In the genomic region with DNA sequence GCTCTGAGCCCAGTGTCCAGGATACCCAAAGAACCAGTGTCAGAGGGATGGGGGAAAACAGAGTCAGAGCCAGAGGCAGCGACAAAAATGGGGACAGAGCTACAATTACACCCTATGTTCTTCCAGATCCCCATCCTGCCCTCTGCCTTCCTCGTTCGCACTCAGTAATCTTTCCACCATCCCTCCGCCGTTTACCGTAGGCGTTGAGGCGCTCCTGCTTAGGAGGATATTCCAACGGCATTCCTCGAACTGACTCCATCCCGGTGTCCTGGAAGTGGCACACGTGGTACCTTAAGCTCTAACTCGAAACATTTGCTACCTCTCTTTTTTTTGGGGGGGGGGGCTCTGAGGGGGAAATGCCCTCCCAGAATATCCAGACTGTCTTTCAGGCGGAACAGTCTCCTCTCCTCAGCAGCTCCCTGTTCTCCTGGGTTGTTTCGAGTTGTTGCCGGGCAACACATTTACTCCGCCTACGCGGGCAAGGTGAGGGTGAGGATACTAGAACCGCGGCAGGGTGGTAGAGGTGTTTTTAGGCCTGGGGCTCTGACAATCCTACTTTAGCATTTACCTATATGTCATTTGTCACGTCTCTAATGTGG, we compare ENCODE assay signal across 9 mouse cellular contexts. TPM values are rescaled to one million over a fixed set of nuclear protein-coding genes. Genes with fewer than 3 reads are reported as not detected.
A peak's percentile ranks its signal among the peaks of the same experiment; 100 is the strongest.
DNase-seq lines count a peak whose midpoint lies in the region; ATAC-seq and TF ChIP-seq lines count a peak whose summit lies in the region.
"Had no signal": no experiment of that assay in that cellular context is flagged by ENCODE, and none has a peak within 500 bp of the region (broad histone marks: within the 10 kb centered on the region; RNA-seq: fewer than 3 reads in every experiment).

No protein-coding gene starts in this region.

- peak overlapping the region; percentile 63 for H3K9ac ChIP-seq in heart, embryonic 16.5 days (ENCODE audit: low read length)
- peak overlapping the region; percentile 82 for H3K9ac ChIP-seq in hindbrain, embryonic 11.5 days (ENCODE audit: low read depth, low read length)
- peak overlapping the region; percentile 82 for H3K9ac ChIP-seq in midbrain, embryonic 13.5 days (replicated peaks)

- H3K9me3 ChIP-seq in heart, embryonic 16.5 days (replicated peaks; ENCODE audit: control insufficient read depth, low read length), result no peaks in the 10 kb centered on the region
- H3K9me3 ChIP-seq in hindbrain, embryonic 11.5 days (ENCODE audit: control insufficient read depth, low read length), result no peaks in the 10 kb centered on the region
- no peaks in the 10 kb centered on the region for H3K9me3 ChIP-seq in midbrain, embryonic 13.5 days

- intact Hi-C loops in heart, postnatal 36 days (cut with DNase I), result loop anchor here (2.0 kb wide), 1 partner anchor 39 kb away; no protein-coding TSS in a partner anchor

- no peaks in the 10 kb centered on the region for H3K36me3 ChIP-seq in heart, embryonic 16.5 days (ENCODE audit: control insufficient read depth, insufficient read depth)
- no peaks in the 10 kb centered on the region for H3K36me3 ChIP-seq in hindbrain, embryonic 11.5 days (ENCODE audit: control insufficient read depth, insufficient read depth, low read length)
- H3K36me3 ChIP-seq in midbrain, embryonic 13.5 days, result no peaks in the 10 kb centered on the region

- H3K4me1 ChIP-seq in heart, embryonic 16.5 days (ENCODE audit: control insufficient read depth, insufficient read depth, low read length), result peaks cover 4% of the 10 kb centered on the region; the same call in 1 of the 2 replicates
- peaks cover 2% of the 10 kb centered on the region; the same call in 1 of the 2 replicates for H3K4me1 ChIP-seq in bone marrow, adult 2 months (ENCODE audit: control insufficient read depth, insufficient read depth, low read length)
- H3K4me1 ChIP-seq in hindbrain, embryonic 11.5 days (replicated peaks; ENCODE audit: control insufficient read depth, insufficient read depth, low read length), result peaks cover 5% of the 10 kb centered on the region; the same call in 1 of the 2 replicates
- H3K4me1 ChIP-seq in midbrain, embryonic 13.5 days (replicated peaks), result peaks cover 26% of the 10 kb centered on the region

- TF ChIP-seq CTCF in bone marrow, adult 2 months (IDR thresholded peaks at IDR 0.05; ENCODE audit: control insufficient read depth, insufficient read depth, low read length), result no peak

- H3K4me2 ChIP-seq in heart, embryonic 16.5 days (ENCODE audit: low read depth, low read length), result peak overlapping the region; percentile 89
- H3K4me2 ChIP-seq in hindbrain, embryonic 11.5 days (replicated peaks; ENCODE audit: low read depth, low read length), result peak overlapping the region; percentile 89
- peak overlapping the region; percentile 76 for H3K4me2 ChIP-seq in midbrain, embryonic 13.5 days (replicated peaks)

- TF ChIP-seq POLR2A in bone marrow, adult 2 months (IDR thresholded peaks at IDR 0.05; ENCODE audit: borderline replicate concordance, control insufficient read depth, low read depth, low read length), result no peak

- WGBS in heart, embryonic 16.5 days, result 5% methylated on average over 22 of the region's 22 CpGs
- WGBS in bone marrow, adult 2 months, result 14% methylated on average over 22 of the region's 22 CpGs
- WGBS in hindbrain, embryonic 11.5 days, result under 1% methylated on average over 22 of the region's 22 CpGs
- under 1% methylated on average over 22 of the region's 22 CpGs for WGBS in midbrain, embryonic 13.5 days

- peaks cover 16% of the 10 kb centered on the region for H3K27me3 ChIP-seq in heart, embryonic 16.5 days (ENCODE audit: control insufficient read depth, insufficient read depth, low read length)
- peaks cover 4% of the 10 kb centered on the region; the same call in 1 of the 2 replicates for H3K27me3 ChIP-seq in hindbrain, embryonic 11.5 days (ENCODE audit: control insufficient read depth, insufficient read depth, low read length)
- peaks cover 13% of the 10 kb centered on the region for H3K27me3 ChIP-seq in midbrain, embryonic 13.5 days

- DNase-seq in heart, postnatal 36 days, result no peak
- DNase-seq in hindbrain, embryonic 11.5 days (ENCODE audit: low spot score), result no peak
- no peak for DNase-seq in layer of hippocampus, adult 8-10 months (ENCODE audit: low spot score in 2 of 2)
- no peak for DNase-seq in cerebellum, adult 11 months
- DNase-seq in testis, postnatal 14 days (ENCODE audit: low spot score), result no peak

- H3K27ac ChIP-seq in heart, embryonic 16.5 days (ENCODE audit: low read length), result no peak overlapping the region
- no peak overlapping the region for H3K27ac ChIP-seq in bone marrow, adult 2 months (ENCODE audit: control insufficient read depth, insufficient read depth, low read depth, low read length, poor library complexity)
- peak overlapping the region; percentile 49 for H3K27ac ChIP-seq in hindbrain, embryonic 11.5 days (ENCODE audit: low read depth, low read length)
- H3K27ac ChIP-seq in midbrain, embryonic 13.5 days, result peak overlapping the region; percentile 59

- H3K4me3 ChIP-seq in heart, embryonic 16.5 days (ENCODE audit: low read length), result peak overlapping the region; percentile 57
- H3K4me3 ChIP-seq in bone marrow, adult 2 months (replicated peaks; ENCODE audit: control insufficient read depth, low read depth, low read length), result peak overlapping the region; percentile 25
- H3K4me3 ChIP-seq in hindbrain, embryonic 11.5 days (ENCODE audit: low read depth, low read length), result peak overlapping the region; percentile 48
- H3K4me3 ChIP-seq in midbrain, embryonic 13.5 days (replicated peaks), result peak overlapping the region; percentile 54

- ATAC-seq in heart, embryonic 16.5 days (replicated peaks; ENCODE audit: extremely low read depth, insufficient read depth, low FRiP score), result no peak
- peak; percentile 20 for ATAC-seq in hindbrain, embryonic 11.5 days (ENCODE audit: low FRiP score)
- ATAC-seq in midbrain, embryonic 13.5 days, result peak; percentile 21; the same call in 1 of the 2 replicates

RNA-seq across cellular contexts. Expression of gene AI464131, which starts 4.5 kb away (rescaled TPM):
- 3.2 and 3.4 TPM in 2 replicates for polyA plus RNA-seq in heart, embryonic 16.5 days (2015; fragmentation: Nextera tagmentation; extraction: Ambion mirVana)
- total RNA-seq in heart, postnatal 36 days (2021), result 10 to 100 TPM; 11.6 to 11.8 TPM
- polyA plus RNA-seq in bone marrow, adult 2 months (2011; ENCODE audit: insufficient read depth, insufficient read length, low replicate concordance, missing spikeins), result 0.31 TPM in 1 of 2 replicates, not detected in the other
- polyA plus RNA-seq in hindbrain, embryonic 11.5 days (2014; fragmentation: Nextera tagmentation; extraction: Ambion mirVana), result 8.3 and 10.9 TPM in 2 replicates
- polyA plus RNA-seq in midbrain, embryonic 13.5 days (2015; fragmentation: Nextera tagmentation; extraction: Ambion mirVana), result 5.5 and 5.7 TPM in 2 replicates
- 10 to 100 TPM; 19.3 to 32.8 (median 26.6) TPM for total RNA-seq in layer of hippocampus, adult 8-10 months (2022)
- total RNA-seq: neutrophil, adult 5-6 weeks had no signal

RNA-seq across cellular contexts. Expression of gene 1110017D15Rik, which starts 9.7 kb away (rescaled TPM):
- polyA plus RNA-seq in heart, embryonic 16.5 days (2015; fragmentation: Nextera tagmentation; extraction: Ambion mirVana), result 1.1 and 1.2 TPM in 2 replicates
- total RNA-seq in heart, postnatal 36 days (2021), result under 1 TPM in 1 of 2 experiments, not detected in 1; 0.43 TPM
- polyA plus RNA-seq in bone marrow, adult 2 months (2011; ENCODE audit: insufficient read depth, insufficient read length, low replicate concordance, missing spikeins), result not detected in 2 replicates
- 12.7 and 14.3 TPM in 2 replicates for polyA plus RNA-seq in hindbrain, embryonic 11.5 days (2014; fragmentation: Nextera tagmentation; extraction: Ambion mirVana)
- 8.3 and 8.5 TPM in 2 replicates for polyA plus RNA-seq in midbrain, embryonic 13.5 days (2015; fragmentation: Nextera tagmentation; extraction: Ambion mirVana)
- 1 to 10 TPM; 3.2 to 5.0 (median 4.6) TPM for total RNA-seq in layer of hippocampus, adult 8-10 months (2022)
- total RNA-seq: neutrophil, adult 5-6 weeks had no signal

RNA-seq across cellular contexts. Expression of gene Nudt2, which starts 42.5 kb away (rescaled TPM):
- polyA plus RNA-seq in heart, embryonic 16.5 days (2015; fragmentation: Nextera tagmentation; extraction: Ambion mirVana), result 41.6 and 41.7 TPM in 2 replicates
- 10 to 100 TPM; 29.0 to 32.7 TPM for total RNA-seq in heart, postnatal 36 days (2021)
- 3.0 and 3.9 TPM in 2 replicates for polyA plus RNA-seq in bone marrow, adult 2 months (2011; ENCODE audit: insufficient read depth, insufficient read length, low replicate concordance, missing spikeins)
- polyA plus RNA-seq in hindbrain, embryonic 11.5 days (2014; fragmentation: Nextera tagmentation; extraction: Ambion mirVana), result 67.7 and 70.3 TPM in 2 replicates
- polyA plus RNA-seq in midbrain, embryonic 13.5 days (2015; fragmentation: Nextera tagmentation; extraction: Ambion mirVana), result 62.0 and 62.7 TPM in 2 replicates
- 10 to 100 TPM; 26.1 to 31.0 (median 29.8) TPM for total RNA-seq in layer of hippocampus, adult 8-10 months (2022)

RNA-seq across cellular contexts. Expression of gene Kif24, which starts 42.7 kb away (rescaled TPM):
- 3.4 and 4.8 TPM in 2 replicates for polyA plus RNA-seq in heart, embryonic 16.5 days (2015; fragmentation: Nextera tagmentation; extraction: Ambion mirVana)
- 1 to 10 TPM in 1 of 2 experiments, under 1 TPM in 1; 0.35 to 1.2 TPM for total RNA-seq in heart, postnatal 36 days (2021)
- 11.5 and 17.6 TPM in 2 replicates for polyA plus RNA-seq in bone marrow, adult 2 months (2011; ENCODE audit: insufficient read depth, insufficient read length, low replicate concordance, missing spikeins)
- 10.4 and 11.9 TPM in 2 replicates for polyA plus RNA-seq in hindbrain, embryonic 11.5 days (2014; fragmentation: Nextera tagmentation; extraction: Ambion mirVana)
- 5.2 and 6.3 TPM in 2 replicates for polyA plus RNA-seq in midbrain, embryonic 13.5 days (2015; fragmentation: Nextera tagmentation; extraction: Ambion mirVana)
- total RNA-seq in layer of hippocampus, adult 8-10 months (2022), result 1 to 10 TPM in 3 of 4 experiments, under 1 TPM in 1; 0.97 to 1.9 (median 1.7) TPM

Comparison
In these comparisons a context has a peak if more than half of its experiments do, and no peak if none do; other contexts are left out.
1. H3K27ac ChIP-seq: peak in hindbrain, embryonic 11.5 days (single experiment) and midbrain, embryonic 13.5 days (single experiment); none in heart, embryonic 16.5 days (single experiment) and bone marrow, adult 2 months (single experiment).
2. Peak in every context shown above with its lines, with median percentiles within 50 percentile points of each other: H3K4me2 ChIP-seq, H3K4me3 ChIP-seq and H3K9ac ChIP-seq.